Mouse (Mus musculus): Measurements from ENCODE around the gene Tgm5. TPM values are rescaled to one million over a fixed set of nuclear protein-coding genes. Genes with fewer than 3 reads are reported as not detected.

Tgm5 gene
- total RNA-seq, 2 experiments from 2014 or later: not detected

Other genes with a start within 250 kb of the Tgm5 start
- 10 to 100 TPM; 12.7 to 13.0 TPM for gene Cdan1, start 235.7 kb downstream of the Tgm5 start, total RNA-seq (2021)
- 10 to 100 TPM; 11.1 to 12.3 TPM for gene Ttbk2, start 235.2 kb downstream of the Tgm5 start, total RNA-seq (2021)
- 10 to 100 TPM; 24.8 to 27.3 TPM for gene Ubr1, start 115.1 kb downstream of the Tgm5 start, total RNA-seq (2021)
- gene Tmem62, start 108.8 kb downstream of the Tgm5 start, total RNA-seq (2021): 10 to 100 TPM in 1 of 2 experiments, 1 to 10 TPM in 1; 9.3 to 23.0 TPM
- 10 to 100 TPM; 45.5 to 46.0 TPM for gene Ccndbp1, start 77.4 kb downstream of the Tgm5 start, total RNA-seq (2021)
- under 1 TPM in 1 of 2 experiments, not detected in 1; 0.22 TPM for gene Epb42, start 48.8 kb downstream of the Tgm5 start, total RNA-seq (2021)
- not detected for gene Tgm7, start 24.0 kb upstream of the Tgm5 start, total RNA-seq (2021)
- 10 to 100 TPM; 16.1 to 19.3 TPM for gene Adal, start 54.6 kb upstream of the Tgm5 start, total RNA-seq (2021)
- gene Lcmt2, start 54.8 kb upstream of the Tgm5 start, total RNA-seq (2021): 1 to 10 TPM; 8.5 to 9.2 TPM
- gene Tubgcp4, start 84.8 kb upstream of the Tgm5 start, total RNA-seq (2021): 10 to 100 TPM; 44.7 to 45.0 TPM
- gene Zscan29, start 85.3 kb upstream of the Tgm5 start, total RNA-seq (2021): 10 to 100 TPM; 16.4 to 19.8 TPM
- gene Trp53bp1, start 185.6 kb upstream of the Tgm5 start, total RNA-seq (2021): 10 to 100 TPM; 61.6 to 69.8 TPM
- gene Map1a, start 203.8 kb upstream of the Tgm5 start, total RNA-seq (2021): 1 to 10 TPM; 6.5 to 7.6 TPM